Mouse (Mus musculus) stomach, postnatal 0 days (tissue): ENCODE data around the gene Tacc3.

Experiments
- CTCF ChIP-seq: IDR thresholded peaks from 2 replicates; pipeline ENCODE4 v1.5.1; 2016; ENCODE audit warnings: antibody characterized with exemption, low read depth, mild to moderate bottlenecking, moderate library complexity
- EP300 ChIP-seq: optimal IDR thresholded peaks from 2 replicates; pipeline ENCODE3; 2016; ENCODE audit warnings: antibody characterized with exemption

DNA sequence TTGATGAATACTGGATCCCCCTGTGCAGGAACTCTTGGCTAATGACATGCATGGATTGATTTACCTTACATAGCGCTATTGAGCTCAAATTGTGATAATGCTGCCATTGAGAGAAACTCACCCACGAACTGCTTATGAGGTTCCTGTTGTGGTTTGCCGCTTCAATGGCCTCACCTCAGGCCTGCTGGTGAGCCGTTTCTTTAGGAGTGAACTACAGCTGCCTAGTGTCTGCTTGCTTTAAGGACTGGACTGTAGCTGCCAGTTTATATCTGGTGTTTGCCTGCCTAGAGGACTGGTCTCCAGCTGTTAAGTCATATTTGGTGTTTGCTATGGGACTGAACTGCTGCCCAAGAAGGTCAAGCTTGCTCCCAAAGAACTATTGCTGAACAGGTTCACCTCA, 25.0 kb downstream of the Tacc3 start:
- TF ChIP-seq CTCF (no peak), EP300 (no peak)
